In the genomic region with DNA sequence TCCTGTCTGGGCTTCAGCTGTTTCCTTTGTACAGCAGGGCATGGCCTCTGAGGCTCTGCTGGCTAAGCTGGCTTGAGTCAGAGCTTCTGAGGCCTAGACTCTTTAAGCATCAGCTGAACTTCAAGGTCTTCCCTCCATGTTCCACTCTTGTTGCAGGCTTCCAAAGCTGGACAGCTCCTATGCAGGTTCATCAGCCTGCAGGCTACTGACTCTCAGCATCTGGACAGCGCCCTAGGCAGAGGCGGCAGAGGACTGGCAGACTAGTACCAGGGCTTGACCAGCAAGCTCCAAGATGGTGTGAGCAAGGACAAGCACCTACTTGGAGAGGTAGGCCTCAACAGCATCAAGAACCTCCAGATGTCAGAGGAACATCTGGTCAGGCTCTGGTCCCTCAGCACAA, we compare ENCODE assay signal across 8 mouse cellular contexts. TPM values are rescaled to one million over a fixed set of nuclear protein-coding genes. Genes with fewer than 3 reads are reported as not detected.
DNase-seq lines count a peak whose midpoint lies in the region; ATAC-seq and TF ChIP-seq lines count a peak whose summit lies in the region.

No protein-coding gene starts in this region.

- no peaks in the 10 kb centered on the region for H3K9me3 ChIP-seq in heart, postnatal 0 days (replicated peaks; ENCODE audit: control insufficient read depth, low read length)
- no peaks in the 10 kb centered on the region for H3K9me3 ChIP-seq in CH12.LX (replicated peaks; ENCODE audit: low read length)
- no peaks in the 10 kb centered on the region for H3K9me3 ChIP-seq in embryonic facial prominence, embryonic 11.5 days (replicated peaks; ENCODE audit: control insufficient read depth, low read length)
- H3K9me3 ChIP-seq in liver, embryonic 11.5 days (ENCODE audit: control insufficient read depth, low read length): no peaks in the 10 kb centered on the region
- no peaks in the 10 kb centered on the region for H3K9me3 ChIP-seq in midbrain, embryonic 16.5 days (replicated peaks; ENCODE audit: control insufficient read depth, low read length, poor library complexity, severe bottlenecking)

- H3K27ac ChIP-seq in heart, postnatal 0 days (ENCODE audit: low read depth): no peak overlapping the region
- H3K27ac ChIP-seq in CH12.LX (ENCODE audit: insufficient read depth, low read depth): no peak overlapping the region
- H3K27ac ChIP-seq in embryonic facial prominence, embryonic 11.5 days (replicated peaks; ENCODE audit: low read depth, low read length): no peak overlapping the region
- no peak overlapping the region for H3K27ac ChIP-seq in liver, embryonic 11.5 days (ENCODE audit: low read depth, low read length)
- no peak overlapping the region for H3K27ac ChIP-seq in midbrain, embryonic 16.5 days (ENCODE audit: low read length)

- in situ Hi-C loops in CH12.LX (cut with MboI; ENCODE audit: low pct_ligation_motif_present, low pct_unique_long_range_greater_than_20kb, low sequenced_read_pairs): loop anchor here (5.0 kb wide), 1 partner anchor 35 kb away; no protein-coding TSS in a partner anchor

- dilution Hi-C loops in CH12.LX (cut with MboI; ENCODE audit: extremely low pct_ligation_motif_present, extremely low pct_unique_long_range_greater_than_20kb, low sequenced_read_pairs): no loop called here

- TF ChIP-seq EP300 in heart, postnatal 0 days (IDR thresholded peaks at IDR 0.05; ENCODE audit: low read depth): no peak
- no peak for TF ChIP-seq EP300 in CH12.LX (IDR thresholded peaks at IDR 0.05; ENCODE audit: low read length)

- H3K4me1 ChIP-seq in heart, postnatal 0 days (ENCODE audit: control insufficient read depth, insufficient read depth): no peaks in the 10 kb centered on the region
- peaks cover 16 to 30% of the 10 kb centered on the region in 2 experiments for H3K4me1 ChIP-seq in CH12.LX (ENCODE audit: control insufficient read depth in 1 of 2, insufficient read depth in 2 of 2)
- H3K4me1 ChIP-seq in embryonic facial prominence, embryonic 11.5 days (ENCODE audit: control insufficient read depth, insufficient read depth, low read length): no peaks in the 10 kb centered on the region
- H3K4me1 ChIP-seq in liver, embryonic 11.5 days (replicated peaks; ENCODE audit: control insufficient read depth, insufficient read depth, low read length): no peaks in the 10 kb centered on the region
- peaks cover 9% of the 10 kb centered on the region for H3K4me1 ChIP-seq in midbrain, embryonic 16.5 days (ENCODE audit: control insufficient read depth, insufficient read depth, low read length)

- no peak overlapping the region for H3K9ac ChIP-seq in heart, postnatal 0 days (replicated peaks; ENCODE audit: low read depth, low read length)
- H3K9ac ChIP-seq in CH12.LX (ENCODE audit: insufficient read depth, low read depth): no peak overlapping the region
- H3K9ac ChIP-seq in embryonic facial prominence, embryonic 11.5 days (replicated peaks; ENCODE audit: low read length): no peak overlapping the region
- H3K9ac ChIP-seq in liver, embryonic 11.5 days (ENCODE audit: low read depth, low read length): no peak overlapping the region
- no peak overlapping the region for H3K9ac ChIP-seq in midbrain, embryonic 16.5 days (ENCODE audit: low read depth, low read length)

- TF ChIP-seq POLR2A in CH12.LX (IDR thresholded peaks at IDR 0.05; ENCODE audit: low read depth, low read length): no peak

- no peak for TF ChIP-seq RAD21 in CH12.LX (IDR thresholded peaks at IDR 0.05; ENCODE audit: low read depth, low read length)

- no peak overlapping the region for H3K4me2 ChIP-seq in heart, postnatal 0 days (ENCODE audit: low read depth, low read length)
- no peak overlapping the region for H3K4me2 ChIP-seq in CH12.LX (ENCODE audit: insufficient read depth, low read depth, poor library complexity, severe bottlenecking)
- H3K4me2 ChIP-seq in embryonic facial prominence, embryonic 11.5 days (ENCODE audit: low read depth, low read length): no peak overlapping the region
- no peak overlapping the region for H3K4me2 ChIP-seq in liver, embryonic 11.5 days
- no peak overlapping the region for H3K4me2 ChIP-seq in midbrain, embryonic 16.5 days (ENCODE audit: low read length)

- H3K27me3 ChIP-seq in heart, postnatal 0 days (ENCODE audit: control insufficient read depth, insufficient read depth, low read length): no peaks in the 10 kb centered on the region
- no peaks in the 10 kb centered on the region for H3K27me3 ChIP-seq in CH12.LX (replicated peaks)
- no peaks in the 10 kb centered on the region for H3K27me3 ChIP-seq in embryonic facial prominence, embryonic 11.5 days (ENCODE audit: control insufficient read depth, insufficient read depth, low read length)
- no peaks in the 10 kb centered on the region for H3K27me3 ChIP-seq in liver, embryonic 11.5 days (replicated peaks; ENCODE audit: control insufficient read depth, insufficient read depth, low read length)
- no peaks in the 10 kb centered on the region for H3K27me3 ChIP-seq in midbrain, embryonic 16.5 days (ENCODE audit: control insufficient read depth, insufficient read depth, low read depth, low read length)

- H3K36me3 ChIP-seq in heart, postnatal 0 days (replicated peaks; ENCODE audit: control insufficient read depth, insufficient read depth, low read length): no peaks in the 10 kb centered on the region
- no peaks in the 10 kb centered on the region for H3K36me3 ChIP-seq in CH12.LX (replicated peaks in 1 of 2; ENCODE audit: control insufficient read depth in 1 of 2, insufficient read depth in 1 of 2, low read length in 1 of 2)
- no peaks in the 10 kb centered on the region for H3K36me3 ChIP-seq in embryonic facial prominence, embryonic 11.5 days (replicated peaks; ENCODE audit: control insufficient read depth, insufficient read depth, low read depth, low read length)
- no peaks in the 10 kb centered on the region for H3K36me3 ChIP-seq in liver, embryonic 11.5 days (ENCODE audit: control insufficient read depth, insufficient read depth, low read length)
- H3K36me3 ChIP-seq in midbrain, embryonic 16.5 days (ENCODE audit: control insufficient read depth, insufficient read depth, low read length): no peaks in the 10 kb centered on the region

- H3K4me3 ChIP-seq in heart, postnatal 0 days (ENCODE audit: low read depth, low read length): no peak overlapping the region
- H3K4me3 ChIP-seq in CH12.LX (replicated peaks in 1 of 3; ENCODE audit: low read depth in 2 of 3, low read length in 2 of 3, poor library complexity in 1 of 3): no peak overlapping the region
- H3K4me3 ChIP-seq in embryonic facial prominence, embryonic 11.5 days (ENCODE audit: low read depth, low read length): no peak overlapping the region
- no peak overlapping the region for H3K4me3 ChIP-seq in liver, embryonic 11.5 days (ENCODE audit: low read depth, low read length)
- H3K4me3 ChIP-seq in midbrain, embryonic 16.5 days (ENCODE audit: low read depth, low read length): no peak overlapping the region

- ATAC-seq in heart, postnatal 0 days (ENCODE audit: insufficient read depth, low read depth): peak; percentile 68
- ATAC-seq in embryonic facial prominence, embryonic 11.5 days (replicated peaks; ENCODE audit: insufficient number of reproducible peaks, low FRiP score, low TSS enrichment, low read depth): no peak
- ATAC-seq in liver, embryonic 11.5 days (replicated peaks; ENCODE audit: low FRiP score): no peak
- no peak for ATAC-seq in midbrain, embryonic 16.5 days

- TF ChIP-seq CTCF in heart, postnatal 0 days (IDR thresholded peaks at IDR 0.05; ENCODE audit: low read depth): no peak
- TF ChIP-seq CTCF in CH12.LX (conservative IDR thresholded peaks at IDR 0.05 in 1 of 2, IDR thresholded peaks at IDR 0.05 in 1 of 2; ENCODE audit: low read depth in 2 of 2, low read length in 2 of 2): no peak

- H3K79me2 ChIP-seq in CH12.LX (replicated peaks; ENCODE audit: control insufficient read depth, extremely low read depth, insufficient read depth, poor library complexity, severe bottlenecking): no peaks in the 10 kb centered on the region

- WGBS in heart, postnatal 0 days: 10% methylated on average over 2 of the region's 2 CpGs
- 19% methylated on average over 2 of the region's 2 CpGs for WGBS in embryonic facial prominence, embryonic 11.5 days
- WGBS in liver, embryonic 11.5 days: 21% methylated on average over 2 of the region's 2 CpGs
- WGBS in midbrain, embryonic 16.5 days: 41% methylated on average over 2 of the region's 2 CpGs

- peak; percentile 91 for DNase-seq in heart, postnatal 0 days (ENCODE audit: low spot score)
- DNase-seq in heart, adult 8-10 months (ENCODE audit: low spot score): no peak
- peak; percentile 12 for DNase-seq in CH12.LX (ENCODE audit: extremely low read depth)
- DNase-seq in embryonic facial prominence, embryonic 11.5 days (ENCODE audit: low spot score): peak; percentile 81
- DNase-seq in liver, embryonic 11.5 days (ENCODE audit: low spot score): peak; percentile 60
- DNase-seq in right cerebral cortex, postnatal 10 days (ENCODE audit: low spot score in 2 of 2): no peak
- DNase-seq in layer of hippocampus, postnatal 14 days (ENCODE audit: low spot score in 2 of 2): no peak

TF ChIP-seq in CH12.LX, 34 proteins besides CTCF, POLR2A, EP300 and RAD21:
- TF ChIP-seq SIN3A (IDR thresholded peaks at IDR 0.05; ENCODE audit: low read length): peak; percentile 75
- TF ChIP-seq MEF2A (IDR thresholded peaks at IDR 0.05; ENCODE audit: borderline replicate concordance, low read depth, low read length): no peak

RNA-seq across cellular contexts. Expression of gene Herc1, which starts 42.9 kb away (rescaled TPM):
- total RNA-seq in heart, postnatal 0 days (2014; rRNA removed; ENCODE audit: low replicate concordance): 24.9 and 30.5 TPM in 2 replicates
- polyA plus RNA-seq in heart, postnatal 0 days (2015; fragmentation: Nextera tagmentation; extraction: Ambion mirVana): 9.4 and 11.6 TPM in 2 replicates
- 10 to 100 TPM; 34.4 to 40.0 (median 35.8) TPM for total RNA-seq in heart, adult 8-10 months (2022)
- total RNA-seq in CH12.LX (2012; rRNA removed) (45.2 and 47.6 TPM in 2 replicates), CH12.LX (2014; rRNA removed) (32.9 and 33.2 TPM in 2 replicates)
- polyA plus RNA-seq in CH12.LX (2012; ENCODE audit: insufficient read length, low read depth): 35.4 and 42.1 TPM in 2 replicates
- 24.1 and 25.2 TPM in 2 replicates for polyA plus RNA-seq in embryonic facial prominence, embryonic 11.5 days (2014; fragmentation: Nextera tagmentation; extraction: Ambion mirVana)
- 30.4 and 31.0 TPM in 2 replicates for polyA plus RNA-seq in liver, embryonic 11.5 days (2014; fragmentation: Nextera tagmentation; extraction: Ambion mirVana)
- 46.8 and 53.2 TPM in 2 replicates for polyA plus RNA-seq in midbrain, embryonic 16.5 days (2015; fragmentation: Nextera tagmentation; extraction: Ambion mirVana)
- 100 to 1,000 TPM; 112 to 128 TPM for total RNA-seq in layer of hippocampus, postnatal 14 days (2021)

Comparison
In these comparisons a context has a peak if more than half of its experiments do, and no peak if none do; other contexts are left out.
1. DNase-seq: peak in heart, postnatal 0 days (single experiment), CH12.LX (single experiment), embryonic facial prominence, embryonic 11.5 days (single experiment) and liver, embryonic 11.5 days (single experiment); none in heart, adult 8-10 months (single experiment), right cerebral cortex, postnatal 10 days (0 of 2) and layer of hippocampus, postnatal 14 days (0 of 2).